Mouse (Mus musculus): ENCODE results near the gene M1ap. TPM values are rescaled to one million over a fixed set of nuclear protein-coding genes. Genes with fewer than 3 reads are reported as not detected.

M1ap gene
- polyA plus RNA-seq (2012; rRNA removed): 7.5 and 8.6 TPM in 2 replicates

GRCm38 (mm10) chr6:82946651-82947050 lies at the start of gene M1ap:
Gene M1ap, plus strand, starts transcription at chr6:82946902.

GRCm38 (mm10) chr6:82939167-82939912 lies 7.4 kb upstream of the M1ap start, which contains the start of gene Sema4f:
Gene Sema4f, minus strand, starts transcription at chr6:82939769.

GRCm38 (mm10) chr6:83033249-83034185 lies 86.8 kb downstream of the M1ap start, which contains the start of the genes Dok1 and Loxl3:
Gene Dok1, minus strand, starts transcription at chr6:83033471.
Gene Loxl3, plus strand, starts transcription at chr6:83034173.

GRCm38 (mm10) chr6:83054074-83054851 lies 107.6 kb downstream of the M1ap start, which contains the start of gene Aup1:
Gene Aup1, plus strand, starts transcription at chr6:83054521.

GRCm38 (mm10) chr6:83054871-83055431 lies 108.2 kb downstream of the M1ap start, which contains the start of gene Htra2:
Gene Htra2, minus strand, starts transcription at chr6:83055273.

GRCm38 (mm10) chr6:83057790-83058189 lies 111.1 kb downstream of the M1ap start, which contains the start of gene Dqx1:
Gene Dqx1, plus strand, starts transcription at chr6:83057844.

GRCm38 (mm10) chr6:83070247-83070310 lies 123.4 kb downstream of the M1ap start, which contains the start of gene Tlx2:
Gene Tlx2, minus strand, starts transcription at chr6:83070293.

GRCm38 (mm10) chr6:83077630-83078323 lies 131.1 kb downstream of the M1ap start, which contains the start of gene Pcgf1:
Gene Pcgf1, plus strand, starts transcription at chr6:83077869.

Other genes starting within 250 kb of the M1ap start
- gene Pole4, start 241.5 kb upstream of the M1ap start, polyA plus RNA-seq (2012; rRNA removed): 16.6 and 21.7 TPM in 2 replicates
- 3.3 and 4.1 TPM in 2 replicates for gene Hk2, start 172.4 kb upstream of the M1ap start, polyA plus RNA-seq (2012; rRNA removed)
- gene Sema4f, start 7.1 kb upstream of the M1ap start, polyA plus RNA-seq (2012; rRNA removed): 0.02 and 0.05 TPM in 2 replicates
- 13.6 and 15.5 TPM in 2 replicates for gene Dok1, start 86.6 kb downstream of the M1ap start, polyA plus RNA-seq (2012; rRNA removed)
- 1.2 and 1.5 TPM in 2 replicates for gene Loxl3, start 87.3 kb downstream of the M1ap start, polyA plus RNA-seq (2012; rRNA removed)
- gene Aup1, start 107.6 kb downstream of the M1ap start, polyA plus RNA-seq (2012; rRNA removed): 147 and 167 TPM in 2 replicates
- gene Htra2, start 108.4 kb downstream of the M1ap start, polyA plus RNA-seq (2012; rRNA removed): 71.6 and 81.9 TPM in 2 replicates
- 6.2 and 8.0 TPM in 2 replicates for gene Dqx1, start 110.9 kb downstream of the M1ap start, polyA plus RNA-seq (2012; rRNA removed)
- not detected in 2 replicates for gene Tlx2, start 123.4 kb downstream of the M1ap start, polyA plus RNA-seq (2012; rRNA removed)
- gene Pcgf1, start 131.0 kb downstream of the M1ap start, polyA plus RNA-seq (2012; rRNA removed): 18.8 and 20.7 TPM in 2 replicates
- gene Lbx2, start 139.5 kb downstream of the M1ap start, polyA plus RNA-seq (2012; rRNA removed): 0.18 and 0.19 TPM in 2 replicates
- gene Ccdc142, start 154.7 kb downstream of the M1ap start, polyA plus RNA-seq (2012; rRNA removed): 1.0 and 1.1 TPM in 2 replicates
- gene Gm42688, start 154.7 kb downstream of the M1ap start, polyA plus RNA-seq (2012; rRNA removed): 2.1 TPM in 2 replicates
- gene Mrpl53, start 162.1 kb downstream of the M1ap start, polyA plus RNA-seq (2012; rRNA removed): 55.1 and 55.3 TPM in 2 replicates
- 32.2 and 34.8 TPM in 2 replicates for gene Mogs, start 168.6 kb downstream of the M1ap start, polyA plus RNA-seq (2012; rRNA removed)
- gene Wbp1, start 174.7 kb downstream of the M1ap start, polyA plus RNA-seq (2012; rRNA removed): 23.2 and 27.5 TPM in 2 replicates
- 11.3 and 11.9 TPM in 2 replicates for gene Ino80b, start 178.5 kb downstream of the M1ap start, polyA plus RNA-seq (2012; rRNA removed)
- gene Rtkn, start 188.6 kb downstream of the M1ap start, polyA plus RNA-seq (2012; rRNA removed): 9.4 and 10.2 TPM in 2 replicates
- 0.29 and 0.36 TPM in 2 replicates for gene Wdr54, start 209.5 kb downstream of the M1ap start, polyA plus RNA-seq (2012; rRNA removed)
- gene 1700003E16Rik, start 209.5 kb downstream of the M1ap start, polyA plus RNA-seq (2012; rRNA removed): 0.01 and 0.02 TPM in 2 replicates
- 20.0 and 20.7 TPM in 2 replicates for gene Dctn1, start 219.0 kb downstream of the M1ap start, polyA plus RNA-seq (2012; rRNA removed)